Mouse (Mus musculus): ENCODE results near the gene Npepps.
"Not testable (repeated sequence)": the region's sequence is repeated elsewhere in the genome, so short reads cannot be mapped to it uniquely, and the experiment has no call there.

The Npepps gene

GRCm38 (mm10) chr11:97280216-97280861, at the start of gene Npepps:
Npepps (minus strand) TSS chr11:97280638.
- peak; percentile 62 to 69 for DNase-seq (ENCODE audit: low spot score in 2 of 2)

GRCm38 (mm10) chr11:97328148-97328547, 47.7 kb upstream of the Npepps start:
- peak in 1 of 2 experiments; percentile 53 for DNase-seq (ENCODE audit: low spot score in 2 of 2)

- DNase-seq (ENCODE audit: low spot score in 2 of 2): no peak
Observed at GRCm38 (mm10) chr11:97325224-97325623, 44.8 kb upstream of the Npepps start.

- DNase-seq (ENCODE audit: low spot score in 2 of 2): not testable (repeated sequence)
Observed at GRCm38 (mm10) chr11:97321894-97322600, 41.6 kb upstream of the Npepps start.

GRCm38 (mm10) chr11:97321197-97321596, 40.8 kb upstream of the Npepps start:
- no peak for DNase-seq (ENCODE audit: low spot score in 2 of 2)

- peak; percentile 93 to 97 for DNase-seq (ENCODE audit: low spot score in 2 of 2)
Observed at GRCm38 (mm10) chr11:97315504-97316503, 35.4 kb upstream of the Npepps start, which contains the start of gene Mrpl45. Mrpl45 (plus strand) TSS chr11:97315716.

- no peak for DNase-seq (ENCODE audit: low spot score in 2 of 2)
Observed at GRCm38 (mm10) chr11:97314751-97315503, 34.5 kb upstream of the Npepps start.

- DNase-seq (ENCODE audit: low spot score in 2 of 2): no peak
Observed at GRCm38 (mm10) chr11:97314110-97314509, 33.7 kb upstream of the Npepps start.

GRCm38 (mm10) chr11:97312871-97313270, 32.4 kb upstream of the Npepps start:
- not testable (repeated sequence) for DNase-seq (ENCODE audit: low spot score in 2 of 2)

- DNase-seq (ENCODE audit: low spot score in 2 of 2): peak; percentile 23 to 46
Observed at GRCm38 (mm10) chr11:97310895-97311631, 30.6 kb upstream of the Npepps start.

- peak; percentile 59 to 69 for DNase-seq (ENCODE audit: low spot score in 2 of 2)
Observed at GRCm38 (mm10) chr11:97309911-97310571, 29.6 kb upstream of the Npepps start.

GRCm38 (mm10) chr11:97309451-97309836, 29.0 kb upstream of the Npepps start:
- DNase-seq (ENCODE audit: low spot score in 2 of 2): peak; percentile 65 to 76

- DNase-seq (ENCODE audit: low spot score in 2 of 2): no peak
Observed at GRCm38 (mm10) chr11:97308806-97309450, 28.5 kb upstream of the Npepps start.

- no peak for DNase-seq (ENCODE audit: low spot score in 2 of 2)
Observed at GRCm38 (mm10) chr11:97307294-97308069, 27.0 kb upstream of the Npepps start.

- DNase-seq (ENCODE audit: low spot score in 2 of 2): no peak
Observed at GRCm38 (mm10) chr11:97304631-97305030, 24.2 kb upstream of the Npepps start.

- DNase-seq (ENCODE audit: low spot score in 2 of 2): peak in 1 of 2 experiments; percentile 46
Observed at GRCm38 (mm10) chr11:97302231-97302781, 21.9 kb upstream of the Npepps start.

GRCm38 (mm10) chr11:97301406-97301805, 21.0 kb upstream of the Npepps start:
- DNase-seq (ENCODE audit: low spot score in 2 of 2): no peak

- DNase-seq (ENCODE audit: low spot score in 2 of 2): no peak
Observed at GRCm38 (mm10) chr11:97299939-97300338, 19.5 kb upstream of the Npepps start.

All from urinary bladder, adult 18-20 months (tissue).